Mouse (Mus musculus): ENCODE data around the gene Fancd2. TPM values are rescaled to one million over a fixed set of nuclear protein-coding genes. Genes with fewer than 3 reads are reported as not detected.

Gene Fancd2
- polyA plus RNA-seq, 1 experiment from 2014 or later: 13.5 TPM

GRCm38 (mm10) chr6:113600543-113601139, 69.2 kb downstream of the Fancd2 start, which contains the start of gene Fancd2os:
Gene Fancd2os (minus strand): TSS chr6:113600715.
- Histone ChIP-seq H3K36me3 (ENCODE audit: control insufficient read depth, insufficient read depth, low read length) (no peaks in the 10 kb centered on the region), H3K4me1 (ENCODE audit: control insufficient read depth, insufficient read depth, low read length) (peaks cover 9% of the 10 kb centered on the region; the same call in 1 of the 2 replicates), H3K9ac (ENCODE audit: low read length) (peak within 1 kb of the TSS; percentile 43), H3K27ac (ENCODE audit: low read depth, low read length) (no peak within 1 kb of the TSS), H3K9me3 (ENCODE audit: control insufficient read depth, low read length) (no peaks in the 10 kb centered on the region), H3K27me3 (ENCODE audit: control insufficient read depth, insufficient read depth, low read length) (no peaks in the 10 kb centered on the region), H3K4me2 (no peak within 1 kb of the TSS), H3K4me3 (ENCODE audit: low read depth, low read length) (no peak within 1 kb of the TSS)
- WGBS: 38% methylated on average over 23 of the region's 23 CpGs
- no peak for ATAC-seq (ENCODE audit: low FRiP score)
- peak; percentile 82 for DNase-seq (ENCODE audit: low spot score, missing footprints)

GRCm38 (mm10) chr6:113602821-113603220, 71.3 kb downstream of the Fancd2 start:
- peaks cover 13% of the 10 kb centered on the region; the same call in 1 of the 2 replicates for H3K4me1 ChIP-seq (ENCODE audit: control insufficient read depth, insufficient read depth, low read length)
- 94% methylated on average over 6 of the region's 6 CpGs for WGBS
- no peak overlapping the region for H3K4me2 ChIP-seq
- ATAC-seq (ENCODE audit: low FRiP score) (no peak), DNase-seq (ENCODE audit: low spot score, missing footprints) (peak; percentile 72)
- H3K27ac ChIP-seq (ENCODE audit: low read depth, low read length): no peak overlapping the region
- no peaks in the 10 kb centered on the region for H3K9me3 ChIP-seq (ENCODE audit: control insufficient read depth, low read length)
- H3K9ac ChIP-seq (ENCODE audit: low read length): no peak overlapping the region
- H3K27me3 ChIP-seq (ENCODE audit: control insufficient read depth, insufficient read depth, low read length): no peaks in the 10 kb centered on the region
- H3K36me3 ChIP-seq (ENCODE audit: control insufficient read depth, insufficient read depth, low read length): no peaks in the 10 kb centered on the region
- no peak overlapping the region for H3K4me3 ChIP-seq (ENCODE audit: low read depth, low read length)

GRCm38 (mm10) chr6:113603993-113604392, 72.5 kb downstream of the Fancd2 start:
- no peak overlapping the region for H3K27ac ChIP-seq (ENCODE audit: low read depth, low read length)
- WGBS: 51% methylated on average over 12 of the region's 12 CpGs

GRCm38 (mm10) chr6:113604432-113605223, 73.1 kb downstream of the Fancd2 start, which contains the start of gene Brk1:
Gene Brk1 (plus strand): TSS chr6:113604772.
- peak; percentile 99 for DNase-seq (ENCODE audit: low spot score, missing footprints)
- ATAC-seq (ENCODE audit: low FRiP score): peak; percentile 94
- peak within 1 kb of the TSS; percentile 92 for H3K9ac ChIP-seq (ENCODE audit: low read length)
- no peak within 1 kb of the TSS; the same call in 1 of the 2 replicates for H3K27ac ChIP-seq (ENCODE audit: low read depth, low read length)
- H3K36me3 ChIP-seq (ENCODE audit: control insufficient read depth, insufficient read depth, low read length): no peaks in the 10 kb centered on the region
- H3K4me1 ChIP-seq (ENCODE audit: control insufficient read depth, insufficient read depth, low read length): peaks cover 13% of the 10 kb centered on the region; the same call in 1 of the 2 replicates
- H3K27me3 ChIP-seq (ENCODE audit: control insufficient read depth, insufficient read depth, low read length): no peaks in the 10 kb centered on the region
- WGBS: under 1% methylated on average over 62 of the region's 65 CpGs
- peak within 1 kb of the TSS; percentile 79 for H3K4me2 ChIP-seq
- H3K9me3 ChIP-seq (ENCODE audit: control insufficient read depth, low read length): no peaks in the 10 kb centered on the region
- H3K4me3 ChIP-seq (ENCODE audit: low read depth, low read length): peak within 1 kb of the TSS; percentile 94

More at GRCm38 (mm10) chr6:113603993-113604392, 72.5 kb downstream of the Fancd2 start:
- H3K9me3 ChIP-seq (ENCODE audit: control insufficient read depth, low read length): no peaks in the 10 kb centered on the region
- ATAC-seq (ENCODE audit: low FRiP score): no peak
- peak overlapping the region; percentile 94 for H3K4me3 ChIP-seq (ENCODE audit: low read depth, low read length)
- H3K4me2 ChIP-seq: peak overlapping the region; percentile 79
- no peak for DNase-seq (ENCODE audit: low spot score, missing footprints)
- no peaks in the 10 kb centered on the region for H3K36me3 ChIP-seq (ENCODE audit: control insufficient read depth, insufficient read depth, low read length)
- H3K4me1 ChIP-seq (ENCODE audit: control insufficient read depth, insufficient read depth, low read length): peaks cover 13% of the 10 kb centered on the region; the same call in 1 of the 2 replicates
- H3K9ac ChIP-seq (ENCODE audit: low read length): peak overlapping the region; percentile 92
- no peaks in the 10 kb centered on the region for H3K27me3 ChIP-seq (ENCODE audit: control insufficient read depth, insufficient read depth, low read length)

GRCm38 (mm10) chr6:113605224-113605545, 73.7 kb downstream of the Fancd2 start:
- Histone ChIP-seq H3K4me1 (ENCODE audit: control insufficient read depth, insufficient read depth, low read length) (peaks cover 12% of the 10 kb centered on the region; the same call in 1 of the 2 replicates), H3K9me3 (ENCODE audit: control insufficient read depth, low read length) (no peaks in the 10 kb centered on the region), H3K9ac (ENCODE audit: low read length) (peak overlapping the region; percentile 92), H3K27ac (ENCODE audit: low read depth, low read length) (no peak overlapping the region; the same call in 1 of the 2 replicates), H3K27me3 (ENCODE audit: control insufficient read depth, insufficient read depth, low read length) (no peaks in the 10 kb centered on the region), H3K36me3 (ENCODE audit: control insufficient read depth, insufficient read depth, low read length) (no peaks in the 10 kb centered on the region), H3K4me2 (peak overlapping the region; percentile 79), H3K4me3 (ENCODE audit: low read depth, low read length) (peak overlapping the region; percentile 94)
- ATAC-seq (ENCODE audit: low FRiP score) (no peak), DNase-seq (ENCODE audit: low spot score, missing footprints) (no peak)
- 6% methylated on average over 10 of the region's 10 CpGs for WGBS

GRCm38 (mm10) chr6:113608871-113609270, 77.4 kb downstream of the Fancd2 start:
- H3K4me3 ChIP-seq (ENCODE audit: low read depth, low read length): no peak overlapping the region
- H3K27me3 ChIP-seq (ENCODE audit: control insufficient read depth, insufficient read depth, low read length): no peaks in the 10 kb centered on the region
- H3K4me2 ChIP-seq: no peak overlapping the region
- H3K9ac ChIP-seq (ENCODE audit: low read length): no peak overlapping the region
- H3K36me3 ChIP-seq (ENCODE audit: control insufficient read depth, insufficient read depth, low read length): peaks cover 3% of the 10 kb centered on the region
- DNase-seq (ENCODE audit: low spot score, missing footprints): no peak
- peaks cover 7% of the 10 kb centered on the region; the same call in 1 of the 2 replicates for H3K4me1 ChIP-seq (ENCODE audit: control insufficient read depth, insufficient read depth, low read length)
- WGBS: 90% methylated on average over 6 of the region's 6 CpGs
- H3K27ac ChIP-seq (ENCODE audit: low read depth, low read length): no peak overlapping the region
- no peaks in the 10 kb centered on the region for H3K9me3 ChIP-seq (ENCODE audit: control insufficient read depth, low read length)
- no peak for ATAC-seq (ENCODE audit: low FRiP score)

- Histone ChIP-seq H3K4me1 (ENCODE audit: control insufficient read depth, insufficient read depth, low read length) (peaks cover 7% of the 10 kb centered on the region; the same call in 1 of the 2 replicates), H3K27ac (ENCODE audit: low read depth, low read length) (no peak overlapping the region), H3K9ac (ENCODE audit: low read length) (no peak overlapping the region), H3K4me2 (no peak overlapping the region), H3K36me3 (ENCODE audit: control insufficient read depth, insufficient read depth, low read length) (peaks cover 8% of the 10 kb centered on the region), H3K4me3 (ENCODE audit: low read depth, low read length) (no peak overlapping the region), H3K27me3 (ENCODE audit: control insufficient read depth, insufficient read depth, low read length) (no peaks in the 10 kb centered on the region), H3K9me3 (ENCODE audit: control insufficient read depth, low read length) (no peaks in the 10 kb centered on the region)
- DNase-seq (ENCODE audit: low spot score, missing footprints): no peak
- no peak for ATAC-seq (ENCODE audit: low FRiP score)
- WGBS: 96% methylated on average over 7 of the region's 7 CpGs
These were observed 77.8 kb downstream of the Fancd2 start for GRCm38 (mm10) chr6:113609293-113609692.

- no peak overlapping the region for H3K4me3 ChIP-seq (ENCODE audit: low read depth, low read length)
- H3K9ac ChIP-seq (ENCODE audit: low read length): no peak overlapping the region
- 95% methylated on average over 8 of the region's 8 CpGs for WGBS
- no peaks in the 10 kb centered on the region for H3K4me1 ChIP-seq (ENCODE audit: control insufficient read depth, insufficient read depth, low read length)
- no peaks in the 10 kb centered on the region for H3K27me3 ChIP-seq (ENCODE audit: control insufficient read depth, insufficient read depth, low read length)
- no peak for ATAC-seq (ENCODE audit: low FRiP score)
- DNase-seq (ENCODE audit: low spot score, missing footprints): no peak
- H3K4me2 ChIP-seq: no peak overlapping the region
- no peak overlapping the region for H3K27ac ChIP-seq (ENCODE audit: low read depth, low read length)
- H3K9me3 ChIP-seq (ENCODE audit: control insufficient read depth, low read length): no peaks in the 10 kb centered on the region
- peaks cover 22% of the 10 kb centered on the region for H3K36me3 ChIP-seq (ENCODE audit: control insufficient read depth, insufficient read depth, low read length)
These were observed 80.9 kb downstream of the Fancd2 start for GRCm38 (mm10) chr6:113612258-113612969.
